Mouse (Mus musculus) intestine, postnatal 0 days (tissue): ENCODE data around the gene Dazap1. TPM values are rescaled to one million over a fixed set of nuclear protein-coding genes. Genes with fewer than 3 reads are reported as not detected.

Experiments
- ATAC-seq: fragments of 200-750 bp; cut with Nextera tagmentation; 2 replicates; pipeline ENCODE4 v1.8.0; 2017; ENCODE audit warnings: mild to moderate bottlenecking, moderate TSS enrichment, moderate library complexity
- H3K27ac ChIP-seq: fragments of 300-500 bp; sonication (generic); 2 replicates; pipeline ENCODE4 v1.5.1; 2014; ENCODE audit warnings: mild to moderate bottlenecking, low read depth, low read length, moderate library complexity
- H3K27me3 ChIP-seq: fragments of 300-500 bp; sonication (generic); replicated peaks from 2 replicates; pipeline ENCODE4 v1.6.1; 2014; ENCODE audit warnings: low read length, mixed read lengths; ENCODE audit not compliant: control insufficient read depth, insufficient read depth
- H3K36me3 ChIP-seq: fragments of 300-500 bp; sonication (generic); 2 replicates; pipeline ENCODE4 v1.6.1; 2014; ENCODE audit warnings: mild to moderate bottlenecking, moderate library complexity; ENCODE audit not compliant: control insufficient read depth, insufficient read depth
- H3K4me1 ChIP-seq: fragments of 300-500 bp; sonication (generic); replicated peaks from 2 replicates; pipeline ENCODE4 v1.6.1; 2014; ENCODE audit warnings: antibody characterized with exemption, low read length, mixed read lengths; ENCODE audit not compliant: control insufficient read depth, insufficient read depth
- H3K4me2 ChIP-seq: fragments of 300-500 bp; sonication (generic); replicated peaks from 2 replicates; pipeline ENCODE4 v1.6.1; 2014; ENCODE audit warnings: low read depth, mild to moderate bottlenecking, moderate library complexity
- H3K4me3 ChIP-seq: fragments of 300-500 bp; sonication (generic); 2 replicates; pipeline ENCODE4 v1.5.1; 2014; ENCODE audit warnings: low read depth, low read length
- H3K9ac ChIP-seq: fragments of 300-500 bp; sonication (generic); 2 replicates; pipeline ENCODE4 v1.6.1; 2014; ENCODE audit warnings: mild to moderate bottlenecking, low read depth, low read length
- H3K9me3 ChIP-seq: fragments of 300-500 bp; sonication (generic); 2 replicates; pipeline ENCODE4 v1.6.1; 2016; ENCODE audit warnings: mixed run types; ENCODE audit not compliant: control insufficient read depth
- CTCF ChIP-seq: sonication (generic); IDR thresholded peaks from 2 replicates; pipeline ENCODE4 v1.5.1; 2016; ENCODE audit warnings: low read depth, mild to moderate bottlenecking, control low read depth, antibody characterized with exemption, moderate library complexity
- WGBS: fragments of 180-500 bp; shearing (Covaris S2); extraction: QIAGEN DNeasy Blood & Tissue Kit; methylation state at CpG from one replicate; pipeline ENCODE4 v1.1.7; 2014; 5-methylcytosine and 5-hydroxymethylcytosine counted together
- microRNA-seq: library from miRNA; unstranded; fragments of <30 nt; microRNA quantifications from one replicate; pipeline ENCODE4, GENCODE M21; 2016
- polyA plus RNA-seq: library from polyadenylated mRNA; unstranded; fragments of >200 nt; fragmentation: Nextera tagmentation; extraction: Ambion mirVana; gene quantifications from 2 replicates; pipeline ENCODE4 v1.2.1, GENCODE M21; 2015

Dazap1 gene
- polyA plus RNA-seq, 1 experiment from 2014 or later: 26.6 TPM

DNA sequence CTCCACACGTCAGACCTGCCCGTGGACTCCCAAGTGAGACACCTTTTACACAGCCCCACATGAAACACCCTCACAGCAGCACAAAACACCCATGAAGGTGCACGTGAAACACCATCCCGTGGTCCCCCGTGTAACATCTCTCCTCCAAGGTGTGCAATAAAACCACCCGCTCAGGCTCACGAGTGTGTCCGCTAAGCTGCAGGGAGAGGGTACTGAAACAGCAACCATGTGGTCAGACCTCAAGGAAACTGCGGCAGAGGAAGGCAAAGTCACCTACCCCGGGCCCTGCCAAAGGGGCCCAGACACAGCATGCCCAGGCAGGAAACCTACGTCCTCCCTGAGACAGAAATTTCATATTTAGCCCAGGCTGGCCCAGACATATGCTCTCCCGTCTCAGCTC lies 75.0 kb downstream of the Dazap1 start:
- peaks cover 4% of the 10 kb centered on the region; the same call in 1 of the 2 replicates for H3K27me3 ChIP-seq
- WGBS: 80% methylated on average over 12 of the region's 12 CpGs
- H3K4me2 ChIP-seq: no peak overlapping the region
- H3K4me1 ChIP-seq: 0 out of 2 replicates have a peak, but pooled peaks cover 9% of the 10 kb centered on the region
- no peaks in the 10 kb centered on the region for H3K9me3 ChIP-seq
- ATAC-seq: no peak
- no peak for TF ChIP-seq CTCF
- peaks cover 22% of the 10 kb centered on the region for H3K36me3 ChIP-seq
- H3K4me3 ChIP-seq: no peak overlapping the region
- H3K9ac ChIP-seq: no peak overlapping the region
- no peak overlapping the region for H3K27ac ChIP-seq

Small RNA genes within 50 kb of the gene (microRNA-seq; reads per million reads assigned to microRNA genes)
- gene Mir6911: 1.1 reads per million

Other genes with a start within 250 kb of the Dazap1 start
- 1.2 and 1.3 TPM in 2 replicates for gene Arhgap45, start 244.8 kb upstream of the Dazap1 start, polyA plus RNA-seq
- gene Polr2e, start 221.7 kb upstream of the Dazap1 start, polyA plus RNA-seq: 90.0 and 98.5 TPM in 2 replicates
- 1,519 and 1,523 TPM in 2 replicates for gene Gpx4, start 214.3 kb upstream of the Dazap1 start, polyA plus RNA-seq
- 9.8 and 11.1 TPM in 2 replicates for gene Sbno2, start 155.9 kb upstream of the Dazap1 start, polyA plus RNA-seq
- 11.7 and 12.4 TPM in 2 replicates for gene Stk11, start 145.7 kb upstream of the Dazap1 start, polyA plus RNA-seq
- 1,009 and 1,013 TPM in 2 replicates for gene Atp5d, start 122.9 kb upstream of the Dazap1 start, polyA plus RNA-seq
- gene Cbarp, start 120.7 kb upstream of the Dazap1 start, polyA plus RNA-seq: 2.1 and 2.7 TPM in 2 replicates
- gene Midn, start 113.2 kb upstream of the Dazap1 start, polyA plus RNA-seq: 18.1 and 19.5 TPM in 2 replicates
- 222 and 228 TPM in 2 replicates for gene Cirbp, start 95.5 kb upstream of the Dazap1 start, polyA plus RNA-seq
- 12.7 and 13.9 TPM in 2 replicates for gene 1600002K03Rik, start 88.5 kb upstream of the Dazap1 start, polyA plus RNA-seq
- gene Efna2, start 82.0 kb upstream of the Dazap1 start, polyA plus RNA-seq: 3.5 and 3.8 TPM in 2 replicates
- gene Mum1, start 35.1 kb upstream of the Dazap1 start, polyA plus RNA-seq: 21.9 and 22.5 TPM in 2 replicates
- gene Ndufs7, start 12.4 kb upstream of the Dazap1 start, polyA plus RNA-seq: 584 and 605 TPM in 2 replicates
- 30.1 and 37.2 TPM in 2 replicates for gene Gamt, start 474 bp upstream of the Dazap1 start, polyA plus RNA-seq
- 708 and 727 TPM in 2 replicates for gene Rps15, start 31.0 kb downstream of the Dazap1 start, polyA plus RNA-seq
- 1.1 and 1.6 TPM in 2 replicates for gene Apc2, start 34.5 kb downstream of the Dazap1 start, polyA plus RNA-seq
- 85.2 and 87.6 TPM in 2 replicates for gene 2310011J03Rik, start 59.1 kb downstream of the Dazap1 start, polyA plus RNA-seq
- 13.1 and 18.8 TPM in 2 replicates for gene Pcsk4, start 68.0 kb downstream of the Dazap1 start, polyA plus RNA-seq
- gene Reep6, start 68.5 kb downstream of the Dazap1 start, polyA plus RNA-seq: 261 and 282 TPM in 2 replicates
- 46.7 and 50.4 TPM in 2 replicates for gene Adamtsl5, start 86.9 kb downstream of the Dazap1 start, polyA plus RNA-seq
- gene Plk5, start 95.0 kb downstream of the Dazap1 start, polyA plus RNA-seq: 0.09 and 0.20 TPM in 2 replicates
- 3.2 and 4.2 TPM in 2 replicates for gene Mex3d, start 126.2 kb downstream of the Dazap1 start, polyA plus RNA-seq
- gene Mbd3, start 138.1 kb downstream of the Dazap1 start, polyA plus RNA-seq: 48.0 and 51.0 TPM in 2 replicates
- 1,032 and 1,082 TPM in 2 replicates for gene Uqcr11, start 145.3 kb downstream of the Dazap1 start, polyA plus RNA-seq
- gene Tcf3, start 172.2 kb downstream of the Dazap1 start, polyA plus RNA-seq: 34.1 and 34.5 TPM in 2 replicates
- 0.05 and 0.09 TPM in 2 replicates for gene Onecut3, start 233.3 kb downstream of the Dazap1 start, polyA plus RNA-seq